Mouse (Mus musculus) testis, adult 2 months (tissue): ENCODE data around the gene Scyl1.

Source experiments
- CTCF ChIP-seq: fragments of 200-500 bp; IDR thresholded peaks from 2 replicates; pipeline ENCODE4 v1.5.1; 2012; ENCODE audit warnings: low read depth, mild to moderate bottlenecking, inconsistent platforms, low read length, moderate library complexity; ENCODE audit not compliant: control insufficient read depth, insufficient read depth, insufficient replicate concordance
- POLR2A ChIP-seq: fragments of 200-500 bp; IDR thresholded peaks from 2 replicates; pipeline ENCODE4 v1.6.1; 2012; ENCODE audit warnings: low read depth, mild to moderate bottlenecking, inconsistent platforms, low read length, moderate library complexity; ENCODE audit not compliant: control insufficient read depth

DNA sequence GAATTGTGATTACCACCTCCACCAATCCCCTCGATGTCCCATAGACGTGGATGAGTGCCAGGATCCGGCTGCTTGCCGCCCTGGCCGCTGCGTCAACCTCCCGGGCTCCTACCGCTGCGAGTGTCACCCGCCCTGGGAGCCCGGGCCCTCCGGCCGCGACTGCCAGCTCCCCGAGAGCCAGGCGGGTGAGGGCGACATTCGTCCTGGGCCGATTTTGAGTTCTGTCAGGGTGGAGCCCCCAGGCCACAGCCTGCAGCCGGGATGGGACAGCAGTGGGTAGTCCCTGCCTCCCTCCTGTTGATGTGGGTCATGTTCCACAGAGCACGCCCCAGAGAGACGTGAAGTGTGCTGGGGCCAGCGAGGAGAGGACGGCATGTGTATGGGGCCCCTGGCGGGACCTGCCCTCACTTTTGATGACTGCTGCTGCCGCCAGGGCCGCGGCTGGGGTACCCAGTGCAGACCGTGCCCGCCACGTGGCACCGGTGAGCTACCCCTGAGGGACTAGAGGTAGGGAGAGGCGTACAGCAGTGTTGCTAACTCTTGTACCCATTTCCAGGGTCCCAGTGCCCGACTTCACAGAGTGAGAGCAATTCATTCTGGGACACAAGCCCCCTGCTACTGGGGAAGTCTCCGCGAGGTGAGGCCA lies 14.1 kb downstream of the Scyl1 start:
- TF ChIP-seq POLR2A (no peak), CTCF (no peak)
